Mouse (Mus musculus): ENCODE results near the gene Nlrp4e.
A peak's percentile ranks its signal among the peaks of the same experiment; 100 is the strongest.
"Not testable (repeated sequence)": the region's sequence is repeated elsewhere in the genome, so short reads cannot be mapped to it uniquely, and the experiment has no call there.

Nlrp4e gene

GRCm38 (mm10) chr7:23300892-23301291, at the start of gene Nlrp4e:
TSS of gene Nlrp4e (plus strand) at chr7:23301192.
- DNase-seq, result not testable (repeated sequence)

DNA sequence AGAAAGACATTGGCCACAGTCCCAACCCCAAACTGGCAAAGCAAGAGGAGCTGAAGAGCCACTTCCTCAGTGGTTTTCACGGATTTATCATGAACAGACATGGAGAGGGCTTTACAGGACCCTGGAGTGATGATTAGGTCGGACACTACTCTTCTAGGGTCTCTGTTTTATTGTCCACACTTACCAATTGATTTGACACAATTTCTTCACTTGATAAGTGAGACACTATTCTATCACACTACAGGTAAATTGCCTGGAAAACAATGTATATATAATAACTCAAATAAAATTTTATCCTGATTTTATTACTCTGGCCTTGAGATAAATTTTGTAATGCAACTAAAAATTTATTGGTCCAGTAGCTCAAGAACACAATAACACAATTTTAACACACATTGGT, 49.4 kb upstream of the Nlrp4e start, which contains the start of gene Vmn1r166:
TSS of gene Vmn1r166 (minus strand) at position 101 of the 400 bp plus-strand sequence.
- not testable (repeated sequence) for DNase-seq

GRCm38 (mm10) chr7:23278800-23279199, 22.2 kb upstream of the Nlrp4e start, which contains the start of gene Gm6902:
TSS of gene Gm6902 (minus strand) at chr7:23278900.
- DNase-seq, result not testable (repeated sequence)

DNA sequence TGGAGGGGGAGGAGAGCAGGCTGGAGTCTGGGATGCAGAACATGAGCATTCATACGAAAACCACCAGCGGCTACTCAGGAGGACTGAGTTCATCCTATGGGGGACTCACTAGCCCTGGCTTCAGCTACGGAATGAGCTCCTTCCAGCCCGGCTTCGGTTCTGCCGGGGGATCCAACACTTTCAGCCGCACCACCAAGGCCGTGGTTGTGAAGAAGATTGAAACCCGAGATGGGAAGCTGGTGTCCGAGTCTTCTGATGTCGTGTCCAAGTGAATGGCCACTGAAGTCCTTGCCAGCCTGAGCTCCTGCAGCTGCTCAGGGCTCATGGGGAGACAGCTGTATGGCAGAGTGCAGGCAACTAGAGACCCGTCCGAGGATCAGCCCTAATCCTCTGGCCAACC, 57.3 kb downstream of the Nlrp4e start:
- peak; percentile 91 for DNase-seq

- no peak for DNase-seq
Measured at GRCm38 (mm10) chr7:23385589-23385988, 84.6 kb downstream of the Nlrp4e start, which contains the start of gene Nlrp5. TSS of gene Nlrp5 (plus strand) at chr7:23385889.

Data from heart, adult 11 months (tissue).